ENCODE assay signal across 8 mouse cellular contexts in genomic region chr8:119384478-119384877, GRCm38 (mm10). TPM values are rescaled to one million over a fixed set of nuclear protein-coding genes. Genes with fewer than 3 reads are reported as not detected.
A peak's percentile ranks its signal among the peaks of the same experiment; 100 is the strongest.
DNase-seq lines count a peak whose midpoint lies in the region; ATAC-seq and TF ChIP-seq lines count a peak whose summit lies in the region.

No protein-coding gene starts in this region.

- H3K4me1 ChIP-seq in forebrain, embryonic 10.5 days: no peaks in the 10 kb centered on the region
- no peaks in the 10 kb centered on the region for H3K4me1 ChIP-seq in forebrain, embryonic 15.5 days
- 0 out of 4 replicates have a peak, but pooled peaks cover 0 to 2% of the 10 kb centered on the region in 2 experiments for H3K4me1 ChIP-seq in ES-E14 (ENCODE audit: control insufficient read depth in 2 of 2, insufficient read depth in 2 of 2, low read length in 2 of 2, poor library complexity in 1 of 2)
- H3K4me1 ChIP-seq in cerebellum, adult 2 months (ENCODE audit: control insufficient read depth, insufficient read depth, low read length): no peaks in the 10 kb centered on the region
- H3K4me1 ChIP-seq in liver, embryonic 14.5 days (replicated peaks; ENCODE audit: control insufficient read depth in 2 of 2, insufficient read depth in 2 of 2, low read length in 1 of 2): no peaks in the 10 kb centered on the region

- peak; percentile 53 for DNase-seq in forebrain, embryonic 10.5 days (ENCODE audit: extremely low spot score, low spot score)
- peak; percentile 71 for DNase-seq in ES-E14 (ENCODE audit: low read depth, low spot score)
- peak; percentile 57 to 61 for DNase-seq in cerebellum, adult 2 months
- DNase-seq in frontal cortex, adult 2 months (ENCODE audit: extremely low spot score in 1 of 2, low spot score in 1 of 2): peak; percentile 57 to 96
- peak; percentile 75 for DNase-seq in kidney, postnatal 14 days
- DNase-seq in liver, embryonic 14.5 days (ENCODE audit: low read depth in 3 of 3, low spot score in 3 of 3): peak in 2 of 3 experiments; percentile 34 to 36
- peak; percentile 87 for DNase-seq in right cerebral cortex, postnatal 10 days (ENCODE audit: low spot score in 2 of 2)

- in situ Hi-C loops in ES-E14 (cut with MboI; ENCODE audit: low sequenced_read_pairs in 2 of 2, unreplicated experiment in 2 of 2): no loop called here

- H3K9ac ChIP-seq in forebrain, embryonic 15.5 days (replicated peaks): no peak overlapping the region
- no peak overlapping the region for H3K9ac ChIP-seq in ES-E14 (ENCODE audit: insufficient read depth, low read depth, low read length, poor library complexity, severe bottlenecking)
- no peak overlapping the region for H3K9ac ChIP-seq in liver, embryonic 14.5 days (replicated peaks)

- 28% methylated on average over 10 of the region's 10 CpGs for WGBS in forebrain, embryonic 10.5 days
- WGBS in forebrain, embryonic 15.5 days: 22% methylated on average over 10 of the region's 10 CpGs
- WGBS in cerebellum, adult 2 months: 20% methylated on average over 10 of the region's 10 CpGs
- WGBS in liver, embryonic 14.5 days (ENCODE audit: insufficient replicate concordance): 21% methylated on average over 10 of the region's 10 CpGs

- H3K36me3 ChIP-seq in forebrain, embryonic 10.5 days (replicated peaks): no peaks in the 10 kb centered on the region
- H3K36me3 ChIP-seq in forebrain, embryonic 15.5 days: no peaks in the 10 kb centered on the region
- H3K36me3 ChIP-seq in ES-E14 (ENCODE audit: control insufficient read depth, insufficient read depth, low read length, poor library complexity, severe bottlenecking): no peaks in the 10 kb centered on the region
- H3K36me3 ChIP-seq in liver, embryonic 14.5 days (replicated peaks; ENCODE audit: control insufficient read depth, insufficient read depth, low read depth): no peaks in the 10 kb centered on the region

- no peak for TF ChIP-seq EP300 in liver, embryonic 14.5 days (IDR thresholded peaks at IDR 0.05; ENCODE audit: low read depth)

- H3K4me2 ChIP-seq in forebrain, embryonic 15.5 days (replicated peaks): no peak overlapping the region
- no peak overlapping the region for H3K4me2 ChIP-seq in liver, embryonic 14.5 days (ENCODE audit: low read depth)

- TF ChIP-seq CTCF in cerebellum, adult 2 months (IDR thresholded peaks at IDR 0.05; ENCODE audit: borderline replicate concordance, insufficient read depth, low read depth, low read length): peak; percentile 53; the same call in 1 of the 2 replicates
- peak; percentile 53 for TF ChIP-seq CTCF in liver, embryonic 14.5 days (IDR thresholded peaks at IDR 0.05; ENCODE audit: low read depth)

- H3K9me3 ChIP-seq in forebrain, embryonic 10.5 days: no peaks in the 10 kb centered on the region
- no peaks in the 10 kb centered on the region for H3K9me3 ChIP-seq in forebrain, embryonic 15.5 days
- H3K9me3 ChIP-seq in ES-E14 (ENCODE audit: control insufficient read depth, insufficient read depth, low read depth, low read length): no peaks in the 10 kb centered on the region
- no peaks in the 10 kb centered on the region for H3K9me3 ChIP-seq in liver, embryonic 14.5 days (ENCODE audit: control insufficient read depth, low read length)

- no peak overlapping the region for H3K27ac ChIP-seq in forebrain, embryonic 10.5 days
- H3K27ac ChIP-seq in forebrain, embryonic 15.5 days (replicated peaks): no peak overlapping the region
- no peak overlapping the region for H3K27ac ChIP-seq in ES-E14 (ENCODE audit: insufficient read depth, low read depth, low read length, poor library complexity, severe bottlenecking)
- H3K27ac ChIP-seq in cerebellum, adult 2 months (ENCODE audit: insufficient read depth, low read length): no peak overlapping the region
- H3K27ac ChIP-seq in liver, embryonic 14.5 days: no peak overlapping the region

- H3K4me3 ChIP-seq in forebrain, embryonic 10.5 days: no peak overlapping the region
- H3K4me3 ChIP-seq in forebrain, embryonic 15.5 days: no peak overlapping the region
- no peak overlapping the region for H3K4me3 ChIP-seq in ES-E14 (ENCODE audit: insufficient read depth in 1 of 2, low read depth in 1 of 2, low read length in 2 of 2, poor library complexity in 1 of 2, severe bottlenecking in 1 of 2)
- no peak overlapping the region for H3K4me3 ChIP-seq in cerebellum, adult 2 months (replicated peaks; ENCODE audit: insufficient read depth, low read depth, low read length)
- no peak overlapping the region for H3K4me3 ChIP-seq in liver, embryonic 14.5 days (ENCODE audit: insufficient read depth in 1 of 2, low read depth in 2 of 2, low read length in 2 of 2)

- H3K27me3 ChIP-seq in forebrain, embryonic 10.5 days (ENCODE audit: poor library complexity, severe bottlenecking): no peaks in the 10 kb centered on the region
- H3K27me3 ChIP-seq in forebrain, embryonic 15.5 days: 0 out of 2 replicates have a peak, but pooled peaks cover 3% of the 10 kb centered on the region
- H3K27me3 ChIP-seq in cerebellum, adult 2 months (ENCODE audit: control insufficient read depth, insufficient read depth, low read length): no peaks in the 10 kb centered on the region
- H3K27me3 ChIP-seq in liver, embryonic 14.5 days (ENCODE audit: control insufficient read depth, insufficient read depth, low read length): no peaks in the 10 kb centered on the region

- ATAC-seq in forebrain, embryonic 15.5 days (replicated peaks): no peak
- no peak for ATAC-seq in liver, embryonic 14.5 days (ENCODE audit: insufficient read depth)

- no peak for TF ChIP-seq POLR2A in cerebellum, adult 2 months (IDR thresholded peaks at IDR 0.05; ENCODE audit: borderline replicate concordance, insufficient read depth, low read length)

TF ChIP-seq in ES-E14, 5 proteins besides CTCF, POLR2A, EP300 and RAD21:
- TF ChIP-seq CHD2 (IDR thresholded peaks at IDR 0.05; ENCODE audit: low read depth, low read length): no peak
- no peak for TF ChIP-seq MAFK (IDR thresholded peaks at IDR 0.05; ENCODE audit: insufficient read depth, low read depth, low read length)
- no peak for TF ChIP-seq HCFC1 (IDR thresholded peaks at IDR 0.05; ENCODE audit: borderline replicate concordance, insufficient read depth, low read length)
- TF ChIP-seq ZC3H11A (IDR thresholded peaks at IDR 0.05; ENCODE audit: borderline replicate concordance, low read depth, low read length): 0 out of 2 replicates have a peak, but pooled peaks have one; percentile 37

RNA-seq across cellular contexts. Expression of gene Mlycd, which starts 10.2 kb away (rescaled TPM):
- 9.2 and 10.2 TPM in 2 replicates for polyA plus RNA-seq in forebrain, embryonic 10.5 days (2016; fragmentation: Nextera tagmentation; extraction: Ambion mirVana)
- 14.7 and 15.2 TPM in 2 replicates for polyA plus RNA-seq in forebrain, embryonic 15.5 days (2015; fragmentation: Nextera tagmentation; extraction: Ambion mirVana)
- 4.9 and 5.8 TPM in 2 replicates for total RNA-seq in ES-E14 (2012; rRNA removed)
- polyA plus RNA-seq in cerebellum, adult 2 months (2012; rRNA removed): 30.5 and 31.6 TPM in 2 replicates
- 23.0 and 24.4 TPM in 2 replicates for polyA plus RNA-seq in frontal cortex, adult 2 months (2012; rRNA removed)
- 6.0 and 6.4 TPM in 2 replicates for polyA plus RNA-seq in liver, embryonic 14.5 days (2012; rRNA removed)
- 8.1 and 9.6 TPM in 2 replicates for polyA plus RNA-seq in liver, embryonic 14.5 days (2014; fragmentation: Nextera tagmentation; extraction: Ambion mirVana)

RNA-seq across cellular contexts. Expression of gene Hsbp1, which starts 40.2 kb away (rescaled TPM):
- polyA plus RNA-seq in forebrain, embryonic 10.5 days (2016; fragmentation: Nextera tagmentation; extraction: Ambion mirVana): 246 and 255 TPM in 2 replicates
- 586 and 605 TPM in 2 replicates for polyA plus RNA-seq in forebrain, embryonic 15.5 days (2015; fragmentation: Nextera tagmentation; extraction: Ambion mirVana)
- total RNA-seq in ES-E14 (2012; rRNA removed): 94.5 and 98.9 TPM in 2 replicates
- polyA plus RNA-seq in cerebellum, adult 2 months (2012; rRNA removed): 323 and 343 TPM in 2 replicates
- polyA plus RNA-seq in frontal cortex, adult 2 months (2012; rRNA removed): 544 and 587 TPM in 2 replicates
- polyA plus RNA-seq in liver, embryonic 14.5 days (2012; rRNA removed): 29.8 and 54.1 TPM in 2 replicates
- 78.0 and 79.4 TPM in 2 replicates for polyA plus RNA-seq in liver, embryonic 14.5 days (2014; fragmentation: Nextera tagmentation; extraction: Ambion mirVana)

RNA-seq across cellular contexts. Expression of gene Osgin1, which starts 49.4 kb away (rescaled TPM):
- 0.48 and 0.73 TPM in 2 replicates for polyA plus RNA-seq in forebrain, embryonic 10.5 days (2016; fragmentation: Nextera tagmentation; extraction: Ambion mirVana)
- 0.19 and 0.22 TPM in 2 replicates for polyA plus RNA-seq in forebrain, embryonic 15.5 days (2015; fragmentation: Nextera tagmentation; extraction: Ambion mirVana)
- total RNA-seq in ES-E14 (2012; rRNA removed): 0.32 and 0.36 TPM in 2 replicates
- polyA plus RNA-seq in cerebellum, adult 2 months (2012; rRNA removed): 0.84 and 0.93 TPM in 2 replicates
- polyA plus RNA-seq in frontal cortex, adult 2 months (2012; rRNA removed): 1.7 and 1.8 TPM in 2 replicates
- 18.8 and 23.0 TPM in 2 replicates for polyA plus RNA-seq in liver, embryonic 14.5 days (2012; rRNA removed)
- polyA plus RNA-seq in liver, embryonic 14.5 days (2014; fragmentation: Nextera tagmentation; extraction: Ambion mirVana): 16.0 and 17.0 TPM in 2 replicates

Comparison
In these comparisons a context has a peak if more than half of its experiments do, and no peak if none do; other contexts are left out.
1. DNase-seq: peak in every context shown above with its lines; median percentile 87 in right cerebral cortex, postnatal 10 days; 76 in frontal cortex, adult 2 months; 75 in kidney, postnatal 14 days; 71 in ES-E14; 59 in cerebellum, adult 2 months; 53 in forebrain, embryonic 10.5 days; 35 in liver, embryonic 14.5 days.